Mouse (Mus musculus) G1E (cell line): ENCODE measurements around the gene Acaca. TPM values are rescaled to one million over a fixed set of nuclear protein-coding genes. Genes with fewer than 3 reads are reported as not detected.

ENCODE experiments used
- ATAC-seq: 2 replicates; pipeline ENCODE4 v1.8.0; 2016; ENCODE audit warnings: mild to moderate bottlenecking; ENCODE audit not compliant: insufficient number of reproducible peaks, poor library complexity, low FRiP score, severe bottlenecking; ENCODE audit errors: extremely low read depth
- DNase-seq: peaks from one replicate; pipeline ENCODE4 v3.0.0; 2012; ENCODE audit warnings: low spot score
- H3K27me3 ChIP-seq: 2 replicates; pipeline ENCODE4 v1.6.1; 2012; ENCODE audit warnings: mild to moderate bottlenecking, low read length, inconsistent platforms; ENCODE audit not compliant: insufficient read depth
- H3K36me3 ChIP-seq: replicated peaks from 2 replicates; pipeline ENCODE3; 2012; ENCODE audit warnings: mild to moderate bottlenecking, inconsistent platforms
- H3K4me1 ChIP-seq: 2 replicates; pipeline ENCODE4 v1.6.1; 2012; ENCODE audit warnings: low read depth, low read length, inconsistent platforms, mixed read lengths; ENCODE audit not compliant: insufficient read depth
- H3K4me3 ChIP-seq: 2 replicates; pipeline ENCODE4 v1.5.1; 2012; ENCODE audit warnings: low read depth, mild to moderate bottlenecking, inconsistent platforms, low read length, moderate library complexity, mixed read lengths
- H3K9me3 ChIP-seq: replicated peaks from 2 replicates; pipeline ENCODE4 v1.6.1; 2012; ENCODE audit warnings: inconsistent platforms
- CTCF ChIP-seq: IDR thresholded peaks from 2 replicates; pipeline ENCODE4 v1.5.1; 2012; ENCODE audit warnings: low read depth, low read length, inconsistent platforms, mixed read lengths
- GATA1 ChIP-seq: IDR thresholded peaks from 2 replicates; pipeline ENCODE4 v1.6.1; 2012; ENCODE audit warnings: borderline replicate concordance, low read length, inconsistent platforms, mixed read lengths
- GATA2 ChIP-seq: IDR thresholded peaks from 2 replicates; pipeline ENCODE4 v1.6.1; 2012; ENCODE audit warnings: low read depth, low read length, inconsistent platforms, borderline replicate concordance
- POLR2AphosphoS5 ChIP-seq: IDR thresholded peaks from 2 replicates; pipeline ENCODE4 v1.6.1; 2012; ENCODE audit warnings: low read depth, low read length, inconsistent platforms; ENCODE audit not compliant: insufficient replicate concordance
- TAL1 ChIP-seq: conservative IDR thresholded peaks from 2 replicates; pipeline ENCODE4 v1.6.1; 2012; ENCODE audit warnings: low read depth, low read length, inconsistent platforms, mixed read lengths
- polyA plus RNA-seq: library from polyadenylated mRNA; stranded (reverse); fragments of >175 nt; gene quantifications from 2 replicates; pipeline ENCODE4 v1.2.3, GENCODE M21; 2012
- total RNA-seq, 2 experiments: library from RNA; stranded (forward) in 1 of 2; stranded (reverse) in 1 of 2; fragments of 200-1000 nt in 1 of 2; fragments of >200 nt in 1 of 2; fragmentation: Nextera tagmentation in 1 of 2; gene quantifications; 2 replicates each; pipeline ENCODE4 v1.2.3; 2014 to 2017

Acaca gene
- total and polyA plus RNA-seq, 3 experiments, result 19.3 to 45.3 (median 37.2) TPM

DNA sequence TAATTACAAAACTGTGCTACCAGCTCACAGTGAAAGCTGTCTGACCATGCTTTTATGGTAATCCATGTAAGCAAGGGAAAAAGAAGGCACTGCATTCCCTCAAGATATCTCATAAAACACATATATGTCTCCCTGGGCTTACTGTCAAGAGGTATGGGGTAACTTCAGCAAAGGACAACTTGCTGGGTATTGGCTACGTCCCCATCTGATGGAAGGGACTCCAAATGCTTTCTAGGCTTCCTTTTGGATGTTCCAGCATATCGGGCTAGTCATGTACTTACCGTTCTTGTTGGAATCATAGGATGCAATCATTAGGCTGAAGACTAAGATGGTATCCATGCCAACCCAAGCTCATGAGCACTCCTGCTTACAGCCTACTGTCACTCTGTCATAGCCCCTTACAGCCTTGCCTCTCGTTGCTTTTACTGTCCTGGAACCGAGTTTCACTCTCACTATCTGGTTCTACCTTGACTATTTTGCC, 37.6 kb downstream of the Acaca start, which contains the start of gene Gm11437:
Gene Gm11437, minus strand, starts transcription at position 431 of the 481 bp plus-strand sequence.
- no peaks in the 10 kb centered on the region for H3K36me3 ChIP-seq
- no peak within 1 kb of the TSS for H3K4me3 ChIP-seq
- H3K9me3 ChIP-seq, result no peaks in the 10 kb centered on the region
- peaks cover 18% of the 10 kb centered on the region for H3K27me3 ChIP-seq
- no peak for DNase-seq
- no peak for ATAC-seq
- TF ChIP-seq TAL1, result no peak
- no peak for TF ChIP-seq GATA2
- TF ChIP-seq CTCF, result no peak
- no peak for TF ChIP-seq POLR2AphosphoS5
- TF ChIP-seq GATA1, result no peak
- H3K4me1 ChIP-seq, result peaks cover 3% of the 10 kb centered on the region; the same call in 1 of the 2 replicates

GRCm38 (mm10) chr11:84168701-84169288, 39.3 kb downstream of the Acaca start:
- peaks cover 16% of the 10 kb centered on the region for H3K27me3 ChIP-seq
- TF ChIP-seq CTCF (no peak), TAL1 (no peak), GATA2 (no peak), POLR2AphosphoS5 (no peak), GATA1 (no peak)
- DNase-seq (no peak), ATAC-seq (no peak)
- no peak overlapping the region for H3K4me3 ChIP-seq
- no peaks in the 10 kb centered on the region for H3K9me3 ChIP-seq
- H3K36me3 ChIP-seq, result no peaks in the 10 kb centered on the region
- H3K4me1 ChIP-seq, result peaks cover 9% of the 10 kb centered on the region

DNA sequence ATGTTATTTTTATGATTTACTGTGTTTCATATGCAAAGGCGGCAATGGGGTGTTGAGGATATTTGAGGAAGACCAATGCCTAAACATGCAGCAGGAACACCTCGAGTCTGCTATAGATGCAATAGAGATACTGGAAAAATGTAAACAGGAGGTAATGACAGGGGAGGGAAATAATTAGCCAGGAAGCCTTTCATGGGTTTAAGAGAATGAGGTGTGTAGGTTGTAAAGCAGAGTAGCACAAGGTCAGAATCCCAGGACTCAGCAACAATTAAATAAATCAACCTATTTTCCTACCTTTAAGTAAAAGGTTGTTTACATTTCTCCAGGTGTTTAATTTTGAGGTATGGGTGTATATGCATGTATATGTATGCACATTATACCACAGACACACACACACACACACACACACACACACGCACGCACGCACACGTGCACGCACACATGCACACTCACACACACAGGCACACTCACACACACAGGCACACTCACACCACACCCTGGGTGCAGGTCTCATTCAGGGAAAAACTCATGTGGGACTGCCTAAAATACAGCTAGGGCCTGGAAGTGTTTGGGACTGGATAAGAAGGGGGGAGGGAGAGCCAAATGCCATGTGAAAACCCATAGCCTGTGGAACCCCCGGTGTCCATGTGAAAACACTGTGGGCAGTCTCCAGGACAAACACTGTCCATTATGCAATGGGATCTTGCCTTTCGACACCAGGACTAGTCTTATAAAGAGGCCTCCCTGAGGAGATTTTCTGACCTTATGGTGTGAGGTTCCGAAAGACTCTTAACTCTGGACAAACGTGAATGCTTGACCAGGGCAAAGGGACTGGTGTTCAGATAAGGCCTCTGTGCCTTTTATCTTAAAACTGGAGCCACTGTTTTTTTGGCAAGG, 43.3 kb downstream of the Acaca start:
- Histone ChIP-seq H3K9me3 (no peaks in the 10 kb centered on the region), H3K4me1 (peaks cover 20% of the 10 kb centered on the region), H3K36me3 (no peaks in the 10 kb centered on the region), H3K4me3 (no peak overlapping the region), H3K27me3 (peaks cover 3% of the 10 kb centered on the region; the same call in 1 of the 2 replicates)
- TF ChIP-seq CTCF, result no peak
- TF ChIP-seq POLR2AphosphoS5, result no peak
- TF ChIP-seq GATA2, result no peak
- TF ChIP-seq TAL1, result no peak
- no peak for TF ChIP-seq GATA1
- ATAC-seq (no peak), DNase-seq (no peak)

- TF ChIP-seq GATA2, result no peak
- TF ChIP-seq POLR2AphosphoS5, result no peak
- no peak for TF ChIP-seq GATA1
- TF ChIP-seq CTCF, result no peak
- TF ChIP-seq TAL1, result no peak
- no peak for DNase-seq
- Histone ChIP-seq H3K9me3 (no peaks in the 10 kb centered on the region), H3K36me3 (peaks cover 11% of the 10 kb centered on the region), H3K4me1 (peaks cover 36% of the 10 kb centered on the region), H3K27me3 (no peaks in the 10 kb centered on the region), H3K4me3 (no peak overlapping the region)
- no peak for ATAC-seq
Observed at GRCm38 (mm10) chr11:84178571-84178970, 49.1 kb downstream of the Acaca start.

GRCm38 (mm10) chr11:84179226-84179953, 49.9 kb downstream of the Acaca start:
- Histone ChIP-seq H3K9me3 (no peaks in the 10 kb centered on the region), H3K4me1 (peaks cover 30% of the 10 kb centered on the region), H3K36me3 (peaks cover 13% of the 10 kb centered on the region), H3K27me3 (no peaks in the 10 kb centered on the region), H3K4me3 (peak overlapping the region; percentile 85)
- no peak for TF ChIP-seq GATA1
- TF ChIP-seq GATA2, result no peak
- no peak for TF ChIP-seq TAL1
- TF ChIP-seq CTCF, result no peak
- no peak for TF ChIP-seq POLR2AphosphoS5
- ATAC-seq (peak; percentile 79), DNase-seq (peak; percentile 87)
